Mouse (Mus musculus): Measurements from ENCODE around the gene 1110004F10Rik. TPM values are rescaled to one million over a fixed set of nuclear protein-coding genes. Genes with fewer than 3 reads are reported as not detected.
A peak's percentile ranks its signal among the peaks of the same experiment; 100 is the strongest.

Gene 1110004F10Rik
- polyA plus RNA-seq, 1 experiment from 2014 or later = 434 TPM

DNA sequence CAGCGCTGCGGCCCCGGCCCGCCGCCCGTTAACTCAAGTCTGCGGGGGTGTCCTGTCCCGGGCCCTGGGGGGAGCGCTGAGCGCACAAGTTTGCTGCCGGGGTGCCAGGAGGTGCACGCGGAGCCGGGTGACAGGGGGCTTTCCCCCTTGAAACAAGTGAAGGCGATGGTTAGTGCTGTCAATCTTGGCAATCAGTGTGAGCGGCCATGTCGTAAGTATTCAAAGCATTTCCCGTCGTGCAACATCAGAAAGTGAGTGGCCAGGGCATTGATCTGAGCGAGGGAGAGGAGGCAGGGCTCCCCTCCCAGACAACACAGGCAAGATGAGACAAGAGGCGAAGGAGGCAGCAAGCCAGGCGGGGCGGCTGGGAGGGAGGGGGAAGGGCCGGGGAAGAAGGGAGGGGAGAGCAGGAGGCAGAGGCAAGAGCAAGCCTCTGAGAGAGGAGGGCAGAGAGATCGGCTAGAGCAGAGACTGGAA is 4.9 kb upstream of the 1110004F10Rik start:
- peaks cover 33% of the 10 kb centered on the region for H3K4me1 ChIP-seq (ENCODE audit: control insufficient read depth, insufficient read depth, low read length)
- under 1% methylated on average over 24 of the region's 25 CpGs for WGBS
- DNase-seq (ENCODE audit: low spot score) = peak; percentile 86

DNA sequence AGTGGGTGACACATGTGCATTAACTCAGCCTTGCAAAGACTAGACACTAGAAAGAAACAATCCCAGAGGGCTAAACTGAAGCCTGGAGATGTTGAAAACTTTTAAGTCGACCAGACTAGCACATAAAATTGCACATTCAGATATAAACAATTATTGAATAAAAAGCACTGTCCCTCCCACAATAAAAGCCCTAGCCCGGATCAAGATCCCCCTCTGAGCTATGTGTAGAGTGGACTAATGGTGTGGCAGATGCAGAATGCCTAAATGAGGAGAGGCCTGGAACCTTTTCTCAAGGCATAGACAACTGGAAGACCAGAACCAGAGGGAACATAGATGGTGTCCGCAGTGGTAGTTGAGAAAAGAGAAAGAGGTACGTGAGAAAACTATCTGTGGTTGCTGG is 3.7 kb upstream of the 1110004F10Rik start:
- Histone ChIP-seq H3K4me1 (ENCODE audit: control insufficient read depth, insufficient read depth, low read length) (peaks cover 25% of the 10 kb centered on the region), H3K9me3 (replicated peaks; ENCODE audit: control insufficient read depth, low read length) (no peaks in the 10 kb centered on the region), H3K4me3 (ENCODE audit: low read depth, low read length) (peak overlapping the region; percentile 9; the same call in 1 of the 2 replicates), H3K9ac (ENCODE audit: low read length) (peak overlapping the region; percentile 10; the same call in 1 of the 2 replicates), H3K36me3 (ENCODE audit: control insufficient read depth, insufficient read depth, low read length) (no peaks in the 10 kb centered on the region), H3K4me2 (ENCODE audit: low read length) (peak overlapping the region; percentile 100), H3K27ac (ENCODE audit: low read depth, low read length) (no peak overlapping the region), H3K27me3 (replicated peaks; ENCODE audit: control insufficient read depth, insufficient read depth, low read length) (peaks cover 15% of the 10 kb centered on the region)
- ATAC-seq (no peak), DNase-seq (ENCODE audit: low spot score) (no peak)
- 35% methylated on average over 4 of the region's 4 CpGs for WGBS

More for the DNA sequence above, 4.9 kb upstream of the 1110004F10Rik start:
- Histone ChIP-seq H3K4me3 (ENCODE audit: low read depth, low read length) (peak overlapping the region; percentile 55), H3K9ac (ENCODE audit: low read length) (peak overlapping the region; percentile 76), H3K27me3 (replicated peaks; ENCODE audit: control insufficient read depth, insufficient read depth, low read length) (peaks cover 15% of the 10 kb centered on the region), H3K9me3 (replicated peaks; ENCODE audit: control insufficient read depth, low read length) (no peaks in the 10 kb centered on the region), H3K27ac (ENCODE audit: low read depth, low read length) (peak overlapping the region; percentile 90), H3K4me2 (ENCODE audit: low read length) (peak overlapping the region; percentile 100), H3K36me3 (ENCODE audit: control insufficient read depth, insufficient read depth, low read length) (no peaks in the 10 kb centered on the region)
- peak; percentile 65 for ATAC-seq

- peaks cover 23% of the 10 kb centered on the region for H3K4me1 ChIP-seq (ENCODE audit: control insufficient read depth, insufficient read depth, low read length)
- DNase-seq (ENCODE audit: low spot score) (no peak), ATAC-seq (no peak)
- no peaks in the 10 kb centered on the region for H3K9me3 ChIP-seq (replicated peaks; ENCODE audit: control insufficient read depth, low read length)
- H3K9ac ChIP-seq (ENCODE audit: low read length) = peak overlapping the region; percentile 40
- H3K27ac ChIP-seq (ENCODE audit: low read depth, low read length) = peak overlapping the region; percentile 41; the same call in 1 of the 2 replicates
- H3K4me2 ChIP-seq (ENCODE audit: low read length) = peak overlapping the region; percentile 100
- no peaks in the 10 kb centered on the region for H3K36me3 ChIP-seq (ENCODE audit: control insufficient read depth, insufficient read depth, low read length)
- peak overlapping the region; percentile 50 for H3K4me3 ChIP-seq (ENCODE audit: low read depth, low read length)
- WGBS = 37% methylated on average over 18 of the region's 18 CpGs
- H3K27me3 ChIP-seq (replicated peaks; ENCODE audit: control insufficient read depth, insufficient read depth, low read length) = peaks cover 15% of the 10 kb centered on the region
Observed at GRCm38 (mm10) chr7:116036591-116037555, 2.3 kb upstream of the 1110004F10Rik start.

DNA sequence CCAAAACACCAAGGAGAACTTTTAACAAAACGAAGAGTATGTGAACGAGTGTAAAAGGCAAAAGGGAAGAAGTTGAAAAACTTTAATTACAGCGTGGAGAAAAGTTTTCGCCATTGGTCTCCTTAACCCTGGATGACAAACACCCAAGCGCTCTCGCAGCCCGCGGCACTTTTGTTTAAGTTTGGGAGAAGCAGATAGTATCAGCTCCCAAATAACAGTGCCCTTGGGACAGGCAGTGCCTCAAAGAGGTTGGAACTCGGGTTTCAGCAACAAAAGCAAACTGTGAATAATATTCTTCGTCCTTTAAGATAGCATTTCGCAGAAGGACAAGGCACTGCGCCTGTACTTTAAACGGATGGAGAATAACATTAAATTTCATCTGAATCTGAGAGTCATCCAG is 1.2 kb upstream of the 1110004F10Rik start:
- ATAC-seq (no peak), DNase-seq (ENCODE audit: low spot score) (no peak)
- H3K36me3 ChIP-seq (ENCODE audit: control insufficient read depth, insufficient read depth, low read length) = no peaks in the 10 kb centered on the region
- H3K27ac ChIP-seq (ENCODE audit: low read depth, low read length) = no peak overlapping the region
- H3K4me3 ChIP-seq (ENCODE audit: low read depth, low read length) = peak overlapping the region; percentile 50
- WGBS = 4% methylated on average over 13 of the region's 13 CpGs
- H3K27me3 ChIP-seq (replicated peaks; ENCODE audit: control insufficient read depth, insufficient read depth, low read length) = peaks cover 15% of the 10 kb centered on the region
- peak overlapping the region; percentile 40 for H3K9ac ChIP-seq (ENCODE audit: low read length)
- peak overlapping the region; percentile 100 for H3K4me2 ChIP-seq (ENCODE audit: low read length)
- H3K4me1 ChIP-seq (ENCODE audit: control insufficient read depth, insufficient read depth, low read length) = peaks cover 23% of the 10 kb centered on the region
- H3K9me3 ChIP-seq (replicated peaks; ENCODE audit: control insufficient read depth, low read length) = no peaks in the 10 kb centered on the region

DNA sequence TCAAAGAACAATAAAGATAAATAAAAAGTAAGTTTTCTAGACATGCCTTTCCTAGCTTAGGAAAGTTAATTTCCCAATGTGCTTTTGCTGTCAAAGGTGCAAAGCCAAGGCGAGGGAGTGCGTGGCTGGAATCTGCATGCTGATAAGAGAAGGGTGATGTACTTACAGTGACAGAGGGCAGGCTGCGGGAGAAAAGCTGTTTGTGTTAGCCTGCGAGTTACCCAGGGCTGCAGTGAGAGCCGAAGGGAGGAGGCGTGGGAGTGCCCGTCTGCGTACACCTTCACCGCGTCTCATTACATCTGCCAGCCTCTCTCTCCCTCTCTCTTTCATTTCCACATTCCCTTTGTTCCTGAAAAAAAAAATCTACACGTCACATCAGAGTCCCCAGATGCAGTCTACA is 686 bp upstream of the 1110004F10Rik start, which contains the start of gene Sox6:
Sox6 (minus strand) TSS at position 286 of the 400 bp plus-strand sequence.
- H3K4me1 ChIP-seq (ENCODE audit: control insufficient read depth, insufficient read depth, low read length) = peaks cover 23% of the 10 kb centered on the region
- DNase-seq (ENCODE audit: low spot score) (peak; percentile 58), ATAC-seq (no peak)
- no peaks in the 10 kb centered on the region for H3K36me3 ChIP-seq (ENCODE audit: control insufficient read depth, insufficient read depth, low read length)
- H3K27ac ChIP-seq (ENCODE audit: low read depth, low read length) = peak within 1 kb of the TSS; percentile 74
- peak within 1 kb of the TSS; percentile 63 for H3K9ac ChIP-seq (ENCODE audit: low read length)
- peak within 1 kb of the TSS; percentile 100 for H3K4me2 ChIP-seq (ENCODE audit: low read length)
- H3K27me3 ChIP-seq (replicated peaks; ENCODE audit: control insufficient read depth, insufficient read depth, low read length) = peaks cover 15% of the 10 kb centered on the region
- H3K4me3 ChIP-seq (ENCODE audit: low read depth, low read length) = peak within 1 kb of the TSS; percentile 50
- under 1% methylated on average over 11 of the region's 11 CpGs for WGBS
- H3K9me3 ChIP-seq (replicated peaks; ENCODE audit: control insufficient read depth, low read length) = no peaks in the 10 kb centered on the region

GRCm38 (mm10) chr7:116039538-116040466 is 605 bp downstream of the 1110004F10Rik start:
- peak overlapping the region; percentile 50 for H3K4me3 ChIP-seq (ENCODE audit: low read depth, low read length)
- H3K27ac ChIP-seq (ENCODE audit: low read depth, low read length) = peak overlapping the region; percentile 74
- ATAC-seq (peak; percentile 87), DNase-seq (ENCODE audit: low spot score) (peak; percentile 95)
- H3K9me3 ChIP-seq (replicated peaks; ENCODE audit: control insufficient read depth, low read length) = no peaks in the 10 kb centered on the region
- peak overlapping the region; percentile 63 for H3K9ac ChIP-seq (ENCODE audit: low read length)
- H3K27me3 ChIP-seq (replicated peaks; ENCODE audit: control insufficient read depth, insufficient read depth, low read length) = peaks cover 15% of the 10 kb centered on the region
- H3K36me3 ChIP-seq (ENCODE audit: control insufficient read depth, insufficient read depth, low read length) = no peaks in the 10 kb centered on the region
- WGBS = 0% methylated on average over 48 of the region's 48 CpGs
- peak overlapping the region; percentile 100 for H3K4me2 ChIP-seq (ENCODE audit: low read length)
- H3K4me1 ChIP-seq (ENCODE audit: control insufficient read depth, insufficient read depth, low read length) = peaks cover 22% of the 10 kb centered on the region

DNA sequence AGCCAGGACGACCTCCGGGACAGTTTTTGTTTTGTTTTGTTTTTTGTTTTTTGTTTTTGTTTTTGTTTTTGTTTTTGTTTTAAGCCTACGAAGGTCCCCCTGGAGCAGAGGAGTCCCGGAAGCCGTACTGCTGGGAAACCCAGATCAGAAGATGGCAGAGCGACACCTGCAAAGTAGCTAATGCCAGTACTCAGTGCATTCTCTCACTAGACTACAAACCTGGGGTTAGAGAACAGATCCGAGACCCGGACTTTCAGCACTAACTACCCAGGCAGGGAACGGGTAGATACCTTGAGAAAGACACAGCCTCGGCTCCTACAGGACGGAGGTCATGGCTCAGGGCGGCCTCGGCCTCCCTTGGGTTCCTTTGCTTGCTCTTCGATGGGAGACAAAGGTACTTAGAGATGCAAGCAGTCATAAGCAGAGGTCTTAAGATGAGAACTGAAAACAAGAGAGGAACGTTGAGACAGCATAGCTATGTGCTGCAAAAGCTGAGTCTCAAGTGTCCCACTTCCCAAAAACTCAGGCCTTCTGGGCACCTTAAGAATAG is 1.3 kb downstream of the 1110004F10Rik start:
- H3K4me3 ChIP-seq (ENCODE audit: low read depth, low read length) = peak overlapping the region; percentile 50
- H3K4me2 ChIP-seq (ENCODE audit: low read length) = peak overlapping the region; percentile 100
- WGBS = 14% methylated on average over 15 of the region's 15 CpGs
- H3K27me3 ChIP-seq (replicated peaks; ENCODE audit: control insufficient read depth, insufficient read depth, low read length) = peaks cover 15% of the 10 kb centered on the region
- H3K27ac ChIP-seq (ENCODE audit: low read depth, low read length) = no peak overlapping the region
- H3K36me3 ChIP-seq (ENCODE audit: control insufficient read depth, insufficient read depth, low read length) = no peaks in the 10 kb centered on the region
- H3K9me3 ChIP-seq (replicated peaks; ENCODE audit: control insufficient read depth, low read length) = no peaks in the 10 kb centered on the region
- DNase-seq (ENCODE audit: low spot score) (no peak), ATAC-seq (peak; percentile 11; the same call in 1 of the 2 replicates)
- H3K4me1 ChIP-seq (ENCODE audit: control insufficient read depth, insufficient read depth, low read length) = peaks cover 18% of the 10 kb centered on the region
- H3K9ac ChIP-seq (ENCODE audit: low read length) = peak overlapping the region; percentile 42; the same call in 1 of the 2 replicates

DNA sequence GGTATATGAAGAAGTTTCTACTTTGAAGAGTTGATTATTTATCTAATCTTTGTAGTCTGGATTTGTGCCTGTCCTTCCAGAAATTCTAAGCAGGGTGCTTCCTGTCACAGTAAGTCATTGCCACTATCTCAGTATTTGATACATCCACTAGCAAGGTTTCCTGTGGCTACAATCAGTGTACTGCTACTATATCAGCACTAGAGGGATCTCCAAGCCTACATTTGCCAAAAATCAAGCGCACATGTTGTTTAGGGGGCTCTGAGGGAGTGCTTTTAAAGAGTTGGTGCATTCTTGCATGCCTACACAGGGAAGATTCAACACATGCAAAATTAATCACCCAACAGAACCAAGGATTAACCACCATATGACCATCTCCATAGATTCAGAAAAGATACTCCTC is 21.5 kb downstream of the 1110004F10Rik start:
- H3K9me3 ChIP-seq (replicated peaks; ENCODE audit: control insufficient read depth, low read length) = no peaks in the 10 kb centered on the region

More for the DNA sequence above, 21.5 kb downstream of the 1110004F10Rik start:
- ATAC-seq (no peak), DNase-seq (ENCODE audit: low spot score) (no peak)
- no peak overlapping the region for H3K4me3 ChIP-seq (ENCODE audit: low read depth, low read length)
- no peaks in the 10 kb centered on the region for H3K27me3 ChIP-seq (replicated peaks; ENCODE audit: control insufficient read depth, insufficient read depth, low read length)
- no peak overlapping the region for H3K27ac ChIP-seq (ENCODE audit: low read depth, low read length)
- WGBS = 50% methylated on average over 1 of the region's 1 CpGs
- no peaks in the 10 kb centered on the region for H3K4me1 ChIP-seq (ENCODE audit: control insufficient read depth, insufficient read depth, low read length)
- no peak overlapping the region for H3K4me2 ChIP-seq (ENCODE audit: low read length)
- H3K36me3 ChIP-seq (ENCODE audit: control insufficient read depth, insufficient read depth, low read length) = no peaks in the 10 kb centered on the region
- H3K9ac ChIP-seq (ENCODE audit: low read length) = no peak overlapping the region
